In genomic region chr5:104042906-104043305, GRCm38 (mm10) we compare ENCODE assay signal across 30 mouse cellular contexts. TPM values are rescaled to one million over a fixed set of nuclear protein-coding genes. Genes with fewer than 3 reads are reported as not detected.
DNase-seq lines count a peak whose midpoint lies in the region; ATAC-seq lines count a peak whose summit lies in the region.
"Had no signal": no experiment of that assay in that cellular context is flagged by ENCODE, and none has a peak within 500 bp of the region (broad histone marks: within the 10 kb centered on the region; RNA-seq: fewer than 3 reads in every experiment).

No protein-coding gene starts in this region.

- H3K9ac ChIP-seq in embryonic facial prominence, embryonic 13.5 days = no peak overlapping the region
- H3K9ac ChIP-seq in liver, embryonic 13.5 days = no peak overlapping the region
- H3K9ac ChIP-seq in embryonic facial prominence, embryonic 14.5 days (ENCODE audit: low read depth, low read length) = no peak overlapping the region
- H3K9ac ChIP-seq: forebrain, embryonic 13.5 days; hindbrain, embryonic 13.5 days; stomach, embryonic 15.5 days had no signal

- no peak overlapping the region for H3K4me3 ChIP-seq in embryonic facial prominence, embryonic 13.5 days
- no peak overlapping the region for H3K4me3 ChIP-seq in embryonic facial prominence, embryonic 10.5 days
- no peak overlapping the region for H3K4me3 ChIP-seq in liver, embryonic 13.5 days (replicated peaks)
- H3K4me3 ChIP-seq in embryonic facial prominence, embryonic 14.5 days (ENCODE audit: low read depth, low read length) = no peak overlapping the region
- H3K4me3 ChIP-seq: forebrain, embryonic 13.5 days; hindbrain, embryonic 13.5 days; stomach, embryonic 15.5 days had no signal

- H3K36me3 ChIP-seq in embryonic facial prominence, embryonic 13.5 days = no peaks in the 10 kb centered on the region
- no peaks in the 10 kb centered on the region for H3K36me3 ChIP-seq in embryonic facial prominence, embryonic 10.5 days (replicated peaks)
- no peaks in the 10 kb centered on the region for H3K36me3 ChIP-seq in liver, embryonic 13.5 days
- H3K36me3 ChIP-seq in embryonic facial prominence, embryonic 14.5 days (ENCODE audit: control insufficient read depth, insufficient read depth, low read length) = no peaks in the 10 kb centered on the region
- H3K36me3 ChIP-seq: hindbrain, embryonic 13.5 days; stomach, embryonic 15.5 days had no signal

- intact Hi-C loops in heart, postnatal 10 days (cut with DNase I) = no loop called here

- no peaks in the 10 kb centered on the region for H3K27me3 ChIP-seq in embryonic facial prominence, embryonic 13.5 days
- no peaks in the 10 kb centered on the region for H3K27me3 ChIP-seq in embryonic facial prominence, embryonic 10.5 days (replicated peaks; ENCODE audit: low read depth, poor library complexity, severe bottlenecking)
- no peaks in the 10 kb centered on the region for H3K27me3 ChIP-seq in liver, embryonic 13.5 days
- no peaks in the 10 kb centered on the region for H3K27me3 ChIP-seq in embryonic facial prominence, embryonic 14.5 days (replicated peaks; ENCODE audit: control insufficient read depth, insufficient read depth, low read length)
- H3K27me3 ChIP-seq: forebrain, embryonic 13.5 days; hindbrain, embryonic 13.5 days; stomach, embryonic 15.5 days had no signal

- H3K4me2 ChIP-seq in embryonic facial prominence, embryonic 13.5 days = no peak overlapping the region
- no peak overlapping the region for H3K4me2 ChIP-seq in liver, embryonic 13.5 days
- no peak overlapping the region for H3K4me2 ChIP-seq in embryonic facial prominence, embryonic 14.5 days (ENCODE audit: low read depth, low read length)
- H3K4me2 ChIP-seq: forebrain, embryonic 13.5 days; hindbrain, embryonic 13.5 days; stomach, embryonic 15.5 days had no signal

- ATAC-seq in embryonic facial prominence, embryonic 13.5 days (ENCODE audit: insufficient number of reproducible peaks, insufficient read depth, low FRiP score, low TSS enrichment, low read depth) = no peak
- ATAC-seq in liver, embryonic 13.5 days (ENCODE audit: low read depth) = no peak
- no peak for ATAC-seq in embryonic facial prominence, embryonic 14.5 days (ENCODE audit: low read depth)
- ATAC-seq: forebrain, embryonic 13.5 days; inflammation-experienced regulatory T-cells, adult 6 months had no signal

- peaks cover 15% of the 10 kb centered on the region for H3K4me1 ChIP-seq in embryonic facial prominence, embryonic 13.5 days
- peaks cover 13% of the 10 kb centered on the region for H3K4me1 ChIP-seq in embryonic facial prominence, embryonic 10.5 days
- H3K4me1 ChIP-seq in liver, embryonic 13.5 days (replicated peaks) = peaks cover 48% of the 10 kb centered on the region
- peaks cover 13% of the 10 kb centered on the region; the same call in 1 of the 2 replicates for H3K4me1 ChIP-seq in embryonic facial prominence, embryonic 14.5 days (ENCODE audit: control insufficient read depth, insufficient read depth, low read length)

- H3K27ac ChIP-seq in embryonic facial prominence, embryonic 13.5 days = peak overlapping the region; percentile 48
- no peak overlapping the region for H3K27ac ChIP-seq in embryonic facial prominence, embryonic 10.5 days (replicated peaks)
- H3K27ac ChIP-seq in liver, embryonic 13.5 days = peak overlapping the region; percentile 58
- H3K27ac ChIP-seq in embryonic facial prominence, embryonic 14.5 days (replicated peaks; ENCODE audit: low read depth, low read length) = peak overlapping the region; percentile 52
- H3K27ac ChIP-seq: forebrain, embryonic 13.5 days; hindbrain, embryonic 13.5 days; stomach, embryonic 15.5 days had no signal

- no peaks in the 10 kb centered on the region for H3K9me3 ChIP-seq in embryonic facial prominence, embryonic 13.5 days
- H3K9me3 ChIP-seq in embryonic facial prominence, embryonic 10.5 days = no peaks in the 10 kb centered on the region
- no peaks in the 10 kb centered on the region for H3K9me3 ChIP-seq in liver, embryonic 13.5 days (replicated peaks)
- no peaks in the 10 kb centered on the region for H3K9me3 ChIP-seq in embryonic facial prominence, embryonic 14.5 days (ENCODE audit: control insufficient read depth, low read length)
- H3K9me3 ChIP-seq: forebrain, embryonic 13.5 days; hindbrain, embryonic 13.5 days; stomach, embryonic 15.5 days had no signal

- no peak for DNase-seq in embryonic facial prominence, embryonic 10.5 days (ENCODE audit: low spot score)
- peak; percentile 35 to 39 for DNase-seq in heart, postnatal 10 days
- DNase-seq in heart, adult 8-10 months (ENCODE audit: low spot score) = no peak
- DNase-seq in liver, embryonic 13.5 days = no peak
- DNase-seq in liver = no peak
- peak; percentile 52 for DNase-seq in embryonic facial prominence, embryonic 14.5 days (ENCODE audit: low spot score)
- DNase-seq: adrenal gland, adult 2 months; cerebellum, adult 11 months; cerebellum, postnatal 14 days; embryo, embryonic 11 days; kidney, adult 2 months; kidney, postnatal 10 days; lung, postnatal 10 days; right cerebral cortex, postnatal 25 days had no signal

- whole genome bisulfite sequencing in embryonic facial prominence, embryonic 13.5 days = 88% methylated on average over 2 of the region's 2 CpGs
- WGBS in embryonic facial prominence, embryonic 10.5 days = 92% methylated on average over 2 of the region's 2 CpGs
- 86% methylated on average over 2 of the region's 2 CpGs for WGBS in liver, embryonic 13.5 days (ENCODE audit: insufficient replicate concordance)
- WGBS in embryonic facial prominence, embryonic 14.5 days = 67% methylated on average over 2 of the region's 2 CpGs

RNA-seq across cellular contexts. Expression of gene Nudt9, which starts 3.2 kb away (rescaled TPM):
- 63.0 and 64.0 TPM in 2 replicates for polyA plus RNA-seq in embryonic facial prominence, embryonic 13.5 days (2015; fragmentation: Nextera tagmentation; extraction: Ambion mirVana)
- polyA plus RNA-seq in embryonic facial prominence, embryonic 10.5 days (2016; fragmentation: Nextera tagmentation; extraction: Ambion mirVana) = 63.1 and 65.1 TPM in 2 replicates
- 10 to 100 TPM; 45.8 to 46.6 TPM for total RNA-seq in heart, postnatal 10 days (2021)
- 10 to 100 TPM; 53.8 to 58.9 (median 56.7) TPM for total RNA-seq in heart, adult 8-10 months (2022)
- polyA plus RNA-seq in liver, embryonic 13.5 days (2015; fragmentation: Nextera tagmentation; extraction: Ambion mirVana) = 84.0 and 89.0 TPM in 2 replicates
- polyA plus RNA-seq in embryonic facial prominence, embryonic 14.5 days (2014; fragmentation: Nextera tagmentation; extraction: Ambion mirVana) = 56.8 and 59.0 TPM in 2 replicates

RNA-seq across cellular contexts. Expression of gene Hsd17b11, which starts 21.2 kb away (rescaled TPM):
- 2.8 and 3.6 TPM in 2 replicates for polyA plus RNA-seq in embryonic facial prominence, embryonic 13.5 days (2015; fragmentation: Nextera tagmentation; extraction: Ambion mirVana)
- 2.1 and 2.6 TPM in 2 replicates for polyA plus RNA-seq in embryonic facial prominence, embryonic 10.5 days (2016; fragmentation: Nextera tagmentation; extraction: Ambion mirVana)
- 10 to 100 TPM; 29.4 to 31.6 TPM for total RNA-seq in heart, postnatal 10 days (2021)
- 10 to 100 TPM; 26.5 to 30.0 (median 27.4) TPM for total RNA-seq in heart, adult 8-10 months (2022)
- polyA plus RNA-seq in liver, embryonic 13.5 days (2015; fragmentation: Nextera tagmentation; extraction: Ambion mirVana) = 2.1 and 2.6 TPM in 2 replicates
- 4.5 and 4.9 TPM in 2 replicates for polyA plus RNA-seq in embryonic facial prominence, embryonic 14.5 days (2014; fragmentation: Nextera tagmentation; extraction: Ambion mirVana)

RNA-seq across cellular contexts. Expression of gene Gm17660, which starts 34.5 kb away (rescaled TPM):
- polyA plus RNA-seq in embryonic facial prominence, embryonic 13.5 days (2015; fragmentation: Nextera tagmentation; extraction: Ambion mirVana) = not detected in 2 replicates
- not detected in 2 replicates for polyA plus RNA-seq in embryonic facial prominence, embryonic 10.5 days (2016; fragmentation: Nextera tagmentation; extraction: Ambion mirVana)
- total RNA-seq in heart, postnatal 10 days (2021) = not detected
- not detected for total RNA-seq in heart, adult 8-10 months (2022)
- polyA plus RNA-seq in liver, embryonic 13.5 days (2015; fragmentation: Nextera tagmentation; extraction: Ambion mirVana) = not detected in 2 replicates
- polyA plus RNA-seq in embryonic facial prominence, embryonic 14.5 days (2014; fragmentation: Nextera tagmentation; extraction: Ambion mirVana) = 0.47 TPM in 1 of 2 replicates, not detected in the other
- total RNA-seq: adrenal gland, adult 2 months; gastrocnemius, adult 8-10 months; granulocyte monocyte progenitor cell, adult 5-6 weeks; left cerebral cortex, postnatal 25 days; megakaryocyte-erythroid progenitor cell, adult 5-6 weeks; midbrain, postnatal 0 days; neutrophil, adult 5-6 weeks had no signal
- polyA plus RNA-seq: adrenal gland, adult 2 months; forebrain, embryonic 13.5 days; frontal cortex, adult 2 months; hindbrain, embryonic 13.5 days; inflammation-experienced regulatory T-cells, adult 6 months; kidney, adult 2 months; liver, embryonic 16.5 days; spleen, adult 2 months; stomach, embryonic 15.5 days; thymus, postnatal 0 days; urinary bladder, adult 2 months had no signal

Comparison
In these comparisons a context has a peak if more than half of its experiments do, and no peak if none do; other contexts are left out.
1. DNase-seq: peak in heart, postnatal 10 days (2 of 2) and embryonic facial prominence, embryonic 14.5 days (single experiment); none in embryonic facial prominence, embryonic 10.5 days (single experiment), heart, adult 8-10 months (single experiment), liver, embryonic 13.5 days (single experiment) and liver (single experiment).